Mouse (Mus musculus): ENCODE measurements around the gene Saxo1.

The Saxo1 gene

DNA sequence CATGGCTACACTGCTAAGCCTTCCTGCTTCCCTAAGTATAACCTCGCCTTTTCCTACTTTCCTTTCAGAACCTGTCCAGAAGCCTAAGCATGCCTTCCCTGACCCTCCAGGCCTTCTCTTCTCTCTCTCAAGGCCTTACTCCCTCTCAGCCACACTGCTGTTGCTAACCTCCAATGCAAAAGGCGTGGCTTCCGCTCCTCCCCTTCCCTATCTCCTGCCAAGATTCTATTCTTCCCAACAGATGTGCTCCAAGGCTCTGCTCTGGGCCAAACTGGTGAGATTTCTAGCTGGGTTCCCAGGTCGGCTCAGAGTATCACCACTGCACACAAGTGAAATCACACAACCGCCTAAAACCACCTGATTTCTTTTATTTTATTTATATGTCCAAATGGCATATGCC, 69.0 kb downstream of the Saxo1 start:
- Histone ChIP-seq H3K36me3 (ENCODE audit: control insufficient read depth, insufficient read depth, low read length, poor library complexity, severe bottlenecking) (no peaks in the 10 kb centered on the region), H3K27me3 (ENCODE audit: control insufficient read depth, insufficient read depth, low read length, poor library complexity, severe bottlenecking) (no peaks in the 10 kb centered on the region)
- no peak for DNase-seq (ENCODE audit: low read depth, low spot score)

DNA sequence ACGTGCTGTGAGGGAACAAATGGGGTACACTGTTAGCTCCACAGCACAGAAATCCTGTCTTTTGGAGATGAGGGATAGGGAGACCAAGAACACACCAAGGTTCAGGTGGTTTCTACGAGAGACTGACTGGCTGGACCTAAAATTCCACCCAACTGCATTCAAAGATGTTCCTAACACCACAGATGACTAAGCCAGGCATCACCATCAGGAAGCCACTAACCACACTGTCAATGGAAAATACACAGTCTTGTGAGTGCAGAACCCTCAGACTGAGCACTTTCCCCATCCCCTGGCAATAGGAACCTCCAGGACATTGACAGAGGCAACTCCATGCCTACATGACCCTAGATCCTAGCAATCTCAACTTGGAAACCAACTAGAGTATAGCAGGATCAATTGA, 71.2 kb downstream of the Saxo1 start:
- Histone ChIP-seq H3K36me3 (ENCODE audit: control insufficient read depth, insufficient read depth, low read length, poor library complexity, severe bottlenecking) (no peaks in the 10 kb centered on the region), H3K27me3 (ENCODE audit: control insufficient read depth, insufficient read depth, low read length, poor library complexity, severe bottlenecking) (no peaks in the 10 kb centered on the region)
- DNase-seq (ENCODE audit: low read depth, low spot score): no peak

DNA sequence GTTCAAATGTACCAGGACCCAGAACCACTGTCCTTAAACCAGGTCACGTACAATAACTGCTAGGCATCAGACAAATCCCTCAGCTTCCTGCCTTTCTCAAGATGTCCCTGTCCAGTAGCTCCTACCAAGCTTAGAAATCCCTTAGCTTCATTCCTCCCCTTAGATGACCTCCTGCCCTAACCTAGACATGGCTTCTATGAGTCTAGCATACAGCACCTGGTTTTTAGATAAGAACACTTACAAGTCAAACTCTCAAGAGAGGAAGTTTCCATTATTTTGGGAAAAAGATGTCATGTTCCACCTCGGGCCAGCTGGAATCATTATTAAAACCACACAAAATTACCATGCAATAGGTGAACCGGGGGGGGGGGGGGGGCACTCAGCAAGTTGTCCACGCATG, 71.6 kb downstream of the Saxo1 start:
- Histone ChIP-seq H3K36me3 (ENCODE audit: control insufficient read depth, insufficient read depth, low read length, poor library complexity, severe bottlenecking) (no peaks in the 10 kb centered on the region), H3K27me3 (ENCODE audit: control insufficient read depth, insufficient read depth, low read length, poor library complexity, severe bottlenecking) (no peaks in the 10 kb centered on the region)
- no peak for DNase-seq (ENCODE audit: low read depth, low spot score)

DNA sequence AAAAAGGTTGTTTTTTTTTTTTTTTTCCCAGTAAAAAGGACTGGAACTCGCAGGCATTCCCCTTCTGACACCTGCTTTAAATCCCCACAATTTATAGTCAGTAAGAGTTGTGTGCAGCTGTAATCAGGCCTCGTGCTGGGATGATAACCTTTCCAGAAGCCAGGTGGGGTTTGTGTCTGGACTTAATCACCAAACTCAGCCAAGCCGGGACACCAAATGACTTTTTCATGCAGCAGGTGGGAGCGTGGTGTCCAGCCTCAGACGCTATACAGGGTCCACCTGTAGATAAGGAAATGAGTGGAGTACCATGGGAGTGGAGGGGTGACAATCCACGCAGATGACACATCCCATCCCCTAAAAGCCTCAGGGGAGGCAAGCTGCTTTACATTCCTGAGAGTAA, 73.1 kb downstream of the Saxo1 start:
- Histone ChIP-seq H3K27me3 (ENCODE audit: control insufficient read depth, insufficient read depth, low read length, poor library complexity, severe bottlenecking) (no peaks in the 10 kb centered on the region), H3K36me3 (ENCODE audit: control insufficient read depth, insufficient read depth, low read length, poor library complexity, severe bottlenecking) (no peaks in the 10 kb centered on the region)
- DNase-seq (ENCODE audit: low read depth, low spot score): no peak

DNA sequence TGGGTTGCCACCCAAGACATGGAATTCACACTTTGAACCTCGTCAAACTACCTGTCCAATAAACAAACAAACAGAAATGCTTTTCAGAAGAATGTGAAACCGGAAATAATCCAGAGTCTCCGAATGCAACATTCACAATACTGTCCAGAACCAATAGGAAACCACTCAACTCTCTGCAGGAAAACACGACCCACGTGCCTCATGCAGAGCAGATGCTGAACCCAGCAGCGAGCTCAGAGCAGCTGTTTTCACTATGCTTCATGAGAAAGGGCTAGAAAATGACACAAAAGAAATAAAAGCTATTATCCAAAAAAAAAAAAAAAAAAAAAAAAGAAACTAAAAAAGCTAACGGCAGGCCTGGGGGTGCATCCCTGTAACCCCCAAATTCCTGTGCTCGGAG, 74.4 kb downstream of the Saxo1 start:
- Histone ChIP-seq H3K27me3 (ENCODE audit: control insufficient read depth, insufficient read depth, low read length, poor library complexity, severe bottlenecking) (no peaks in the 10 kb centered on the region), H3K36me3 (ENCODE audit: control insufficient read depth, insufficient read depth, low read length, poor library complexity, severe bottlenecking) (no peaks in the 10 kb centered on the region)
- DNase-seq (ENCODE audit: low read depth, low spot score): no peak

DNA sequence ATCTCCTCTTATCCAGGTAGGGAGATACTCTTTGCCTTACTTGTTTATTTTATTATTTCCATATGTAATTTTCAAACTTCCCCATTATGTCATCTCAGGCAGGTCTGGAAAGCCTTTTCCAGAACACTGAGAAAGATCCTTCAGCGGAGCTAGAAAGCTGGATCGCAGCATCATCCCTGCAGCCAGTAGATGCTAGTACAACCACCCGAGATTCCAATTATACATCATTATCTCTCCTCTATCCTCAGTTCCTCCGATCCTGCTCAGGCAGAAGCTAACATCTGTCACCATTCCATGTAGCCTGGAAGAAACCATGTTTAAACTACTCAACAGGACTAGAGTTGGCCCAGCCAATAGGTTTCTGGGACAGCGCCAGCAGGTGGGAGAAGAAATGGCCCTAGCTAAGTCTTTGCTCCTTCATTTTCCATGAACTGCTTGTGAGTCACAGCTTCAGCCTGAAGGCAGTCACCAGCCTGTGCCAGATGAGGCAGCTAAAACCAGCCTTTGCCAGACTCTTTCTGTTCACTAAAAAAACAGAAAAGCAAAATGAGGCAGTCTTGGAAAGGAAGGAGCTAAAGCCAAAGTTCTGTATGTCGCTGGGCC, 75.0 kb downstream of the Saxo1 start:
- no peak for DNase-seq (ENCODE audit: low read depth, low spot score)
- no peaks in the 10 kb centered on the region for H3K27me3 ChIP-seq (ENCODE audit: control insufficient read depth, insufficient read depth, low read length, poor library complexity, severe bottlenecking)
- no peaks in the 10 kb centered on the region for H3K36me3 ChIP-seq (ENCODE audit: control insufficient read depth, insufficient read depth, low read length, poor library complexity, severe bottlenecking)

DNA sequence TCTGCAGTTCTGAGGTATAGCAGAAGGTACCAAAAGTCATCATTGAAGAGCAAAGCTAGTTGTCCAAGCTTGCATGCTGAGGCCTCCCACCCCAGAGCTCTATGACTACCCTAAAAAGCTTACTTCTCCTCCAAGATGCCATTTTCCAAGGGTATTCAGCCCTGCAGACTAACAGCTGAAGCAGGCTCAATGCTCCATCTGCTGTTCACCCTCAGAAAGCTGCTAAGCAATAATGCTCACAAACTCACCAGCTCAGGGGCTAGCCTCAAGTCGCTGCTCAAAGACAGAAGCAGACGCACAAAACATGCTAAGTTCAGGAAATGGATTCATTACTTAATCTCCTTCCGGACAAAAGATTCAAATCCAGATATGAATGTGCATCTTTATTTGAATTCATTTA, 77.2 kb downstream of the Saxo1 start:
- Histone ChIP-seq H3K36me3 (ENCODE audit: control insufficient read depth, insufficient read depth, low read length, poor library complexity, severe bottlenecking) (no peaks in the 10 kb centered on the region), H3K27me3 (ENCODE audit: control insufficient read depth, insufficient read depth, low read length, poor library complexity, severe bottlenecking) (no peaks in the 10 kb centered on the region)
- DNase-seq (ENCODE audit: low read depth, low spot score): no peak

DNA sequence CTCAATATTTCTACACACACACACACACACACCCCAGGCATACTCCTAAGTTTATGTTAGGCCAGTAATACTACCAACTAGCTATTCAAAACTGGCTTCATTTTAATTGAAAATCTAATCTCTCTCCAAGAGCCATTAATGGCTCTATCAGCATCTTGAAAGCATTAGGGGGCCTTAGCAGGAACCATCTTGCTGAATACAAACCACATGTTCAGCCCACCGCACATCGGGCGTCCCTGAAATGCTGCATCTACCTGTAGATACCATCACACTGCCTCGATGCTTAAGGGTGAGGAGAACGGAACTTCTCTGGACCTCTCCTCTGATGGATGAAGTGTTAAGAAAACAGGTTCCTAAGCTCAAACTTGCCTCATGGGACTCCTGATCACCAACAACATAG, 93.3 kb downstream of the Saxo1 start:
- H3K36me3 ChIP-seq (ENCODE audit: control insufficient read depth, insufficient read depth, low read length, poor library complexity, severe bottlenecking): no peaks in the 10 kb centered on the region
- no peak for DNase-seq (ENCODE audit: low read depth, low spot score)
- no peaks in the 10 kb centered on the region; the same call in 1 of the 2 replicates for H3K27me3 ChIP-seq (ENCODE audit: control insufficient read depth, insufficient read depth, low read length, poor library complexity, severe bottlenecking)

DNA sequence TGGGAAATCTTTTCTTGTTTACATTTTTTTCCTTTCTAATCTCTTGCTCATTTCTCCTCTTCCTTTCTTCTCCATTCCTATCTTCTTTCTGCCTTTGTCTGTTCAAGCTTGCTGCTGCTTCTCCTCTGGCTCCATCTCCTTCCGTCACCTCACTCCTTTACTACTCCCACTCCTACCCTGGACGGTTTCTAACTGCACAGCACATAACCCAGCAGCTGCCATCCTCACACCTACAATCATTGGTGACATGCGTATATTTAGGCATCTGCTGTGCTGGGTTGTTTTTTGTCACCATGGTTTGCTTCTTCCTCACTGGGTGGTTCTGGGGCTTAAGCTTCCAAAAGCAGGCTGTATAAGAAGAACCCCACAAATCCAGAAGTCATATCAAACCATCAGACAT, 107.7 kb downstream of the Saxo1 start:
- Histone ChIP-seq H3K27me3 (ENCODE audit: control insufficient read depth, insufficient read depth, low read length, poor library complexity, severe bottlenecking) (no peaks in the 10 kb centered on the region), H3K36me3 (ENCODE audit: control insufficient read depth, insufficient read depth, low read length, poor library complexity, severe bottlenecking) (no peaks in the 10 kb centered on the region)
- no peak for DNase-seq (ENCODE audit: low read depth, low spot score)

DNA sequence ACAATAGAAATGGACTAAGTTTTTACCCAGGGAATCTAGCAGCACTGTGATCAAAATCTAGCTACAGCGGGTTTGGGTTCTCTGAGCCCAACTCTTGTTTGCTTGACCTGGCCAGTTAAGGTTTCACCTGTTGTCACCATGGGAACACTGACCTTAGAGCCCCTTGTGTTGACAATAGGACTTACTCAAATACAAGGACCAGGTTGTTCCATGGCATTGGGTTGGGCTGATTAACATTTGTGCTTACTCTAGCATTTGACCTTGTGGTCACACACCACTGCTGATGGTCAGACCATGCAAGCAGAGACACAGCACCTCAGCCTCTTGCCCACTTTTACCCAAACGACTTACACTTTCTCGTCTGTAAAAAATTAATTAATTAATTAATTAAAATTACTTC, 121.8 kb downstream of the Saxo1 start:
- DNase-seq (ENCODE audit: low read depth, low spot score): no peak
- Histone ChIP-seq H3K36me3 (ENCODE audit: control insufficient read depth, insufficient read depth, low read length, poor library complexity, severe bottlenecking) (no peaks in the 10 kb centered on the region), H3K27me3 (ENCODE audit: control insufficient read depth, insufficient read depth, low read length, poor library complexity, severe bottlenecking) (no peaks in the 10 kb centered on the region)

DNA sequence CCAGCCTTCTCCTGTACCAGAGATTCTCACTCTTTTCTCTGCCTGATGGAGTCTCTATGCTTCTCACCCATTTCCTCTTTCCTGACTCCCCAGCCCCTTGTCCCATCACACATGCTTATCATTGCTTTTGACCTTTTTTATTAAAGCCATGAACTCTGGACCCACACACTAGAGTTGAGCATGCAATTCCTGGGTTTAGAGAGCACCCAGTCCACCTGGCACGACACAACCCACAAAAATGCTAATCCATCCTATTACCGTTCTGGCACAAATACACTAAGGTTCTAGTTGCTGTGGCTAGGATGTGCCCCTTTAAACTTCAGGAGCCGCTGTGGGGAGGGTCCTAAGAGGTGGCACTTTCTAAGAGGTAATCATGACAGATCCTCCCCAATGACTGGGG, 122.5 kb downstream of the Saxo1 start:
- Histone ChIP-seq H3K27me3 (ENCODE audit: control insufficient read depth, insufficient read depth, low read length, poor library complexity, severe bottlenecking) (no peaks in the 10 kb centered on the region), H3K36me3 (ENCODE audit: control insufficient read depth, insufficient read depth, low read length, poor library complexity, severe bottlenecking) (no peaks in the 10 kb centered on the region)
- no peak for DNase-seq (ENCODE audit: low read depth, low spot score)

DNA sequence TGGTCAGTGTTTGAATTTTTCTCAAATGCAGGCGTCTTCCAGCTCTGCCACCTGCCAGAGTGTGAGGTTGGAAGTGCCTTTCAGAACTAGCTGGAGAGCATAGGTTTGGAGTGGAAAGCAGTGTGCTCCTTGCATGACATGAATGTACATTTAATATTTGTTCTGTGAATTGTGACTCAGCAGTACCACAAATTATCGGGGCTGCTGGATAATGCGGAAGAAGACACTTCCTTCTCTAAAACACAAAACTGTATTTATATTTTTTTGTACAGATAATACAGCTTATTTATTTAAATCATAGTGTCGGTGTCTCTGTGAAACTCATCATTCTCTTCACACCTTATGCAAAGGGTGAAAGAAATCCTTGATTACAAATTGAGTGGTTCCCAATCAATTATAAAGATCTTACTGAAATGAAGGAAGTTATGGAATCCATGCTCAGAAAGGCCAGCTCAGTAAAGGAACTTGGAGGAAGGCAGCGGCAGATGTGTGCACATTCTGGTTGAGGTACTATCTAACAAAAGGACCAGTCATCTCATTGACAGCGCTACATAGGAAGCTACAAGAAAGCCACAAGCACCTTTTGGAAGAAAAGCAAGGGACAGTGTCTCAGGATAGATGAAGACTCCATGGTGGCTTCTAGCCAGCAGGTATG, 129.9 kb downstream of the Saxo1 start:
- H3K36me3 ChIP-seq (ENCODE audit: control insufficient read depth, insufficient read depth, low read length, poor library complexity, severe bottlenecking): no peaks in the 10 kb centered on the region
- no peak for DNase-seq (ENCODE audit: low read depth, low spot score)
- H3K27me3 ChIP-seq (ENCODE audit: control insufficient read depth, insufficient read depth, low read length, poor library complexity, severe bottlenecking): no peaks in the 10 kb centered on the region

DNA sequence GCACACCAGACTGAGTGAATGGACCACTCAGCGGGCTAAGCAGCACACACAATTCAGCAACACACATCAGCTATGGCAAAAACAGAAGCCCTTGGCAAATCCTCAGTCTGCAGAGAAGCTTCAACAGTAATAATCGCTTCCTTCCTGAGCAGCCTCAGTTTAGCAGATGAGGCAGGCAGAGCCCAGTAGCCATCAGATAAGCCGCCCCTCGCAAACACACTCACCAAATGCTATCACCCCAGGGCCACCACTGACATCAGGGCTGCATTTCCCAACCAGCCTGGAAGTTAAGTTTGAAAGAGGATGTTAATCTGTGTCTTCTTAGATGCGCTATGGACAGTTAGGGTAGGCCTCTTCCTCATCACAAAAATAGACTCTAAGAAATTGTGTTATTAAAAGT, 130.8 kb downstream of the Saxo1 start:
- no peaks in the 10 kb centered on the region for H3K36me3 ChIP-seq (ENCODE audit: control insufficient read depth, insufficient read depth, low read length, poor library complexity, severe bottlenecking)
- no peaks in the 10 kb centered on the region for H3K27me3 ChIP-seq (ENCODE audit: control insufficient read depth, insufficient read depth, low read length, poor library complexity, severe bottlenecking)
- no peak for DNase-seq (ENCODE audit: low read depth, low spot score)

DNA sequence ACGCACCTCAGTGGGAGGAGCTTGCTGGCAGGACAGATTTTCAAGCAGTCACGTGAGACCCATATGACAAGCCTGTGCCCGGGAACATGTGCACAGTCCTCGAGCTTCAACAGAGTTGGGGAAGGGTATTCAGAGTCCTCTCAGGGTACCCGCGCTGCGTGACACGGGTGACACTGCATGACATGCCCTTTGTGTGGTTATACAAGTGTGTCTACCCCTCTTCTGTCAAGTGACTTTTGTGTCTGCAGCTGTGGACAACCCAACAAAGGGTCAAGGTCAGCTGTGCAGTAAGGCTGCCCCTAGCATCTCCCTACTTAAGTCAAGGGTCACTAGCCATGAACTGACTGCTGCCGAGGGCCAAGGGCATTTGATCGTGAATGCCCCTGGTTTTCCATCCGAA, 131.6 kb downstream of the Saxo1 start:
- DNase-seq (ENCODE audit: low read depth, low spot score): no peak
- no peaks in the 10 kb centered on the region for H3K27me3 ChIP-seq (ENCODE audit: control insufficient read depth, insufficient read depth, low read length, poor library complexity, severe bottlenecking)
- H3K36me3 ChIP-seq (ENCODE audit: control insufficient read depth, insufficient read depth, low read length, poor library complexity, severe bottlenecking): no peaks in the 10 kb centered on the region

DNA sequence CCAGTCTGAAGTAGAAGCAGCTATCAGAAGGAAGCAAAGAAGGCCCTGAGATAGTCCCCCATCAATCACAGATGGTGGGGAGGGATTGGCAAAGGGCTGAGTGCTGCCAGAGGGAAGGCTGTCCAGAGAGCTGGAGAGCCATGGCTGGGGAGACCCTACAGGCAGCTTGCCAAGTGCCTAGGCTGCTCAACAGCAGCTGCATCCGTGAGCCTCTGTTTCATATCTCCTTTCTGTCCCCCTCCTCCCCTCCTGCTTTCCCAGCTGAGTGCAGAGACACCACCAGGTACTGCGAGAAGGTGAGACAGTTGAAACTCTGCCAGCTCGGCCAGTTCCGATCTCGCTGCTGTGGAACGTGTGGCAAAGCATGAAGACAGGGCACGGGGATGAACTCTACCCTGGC, 132.5 kb downstream of the Saxo1 start:
- no peaks in the 10 kb centered on the region for H3K27me3 ChIP-seq (ENCODE audit: control insufficient read depth, insufficient read depth, low read length, poor library complexity, severe bottlenecking)
- no peak for DNase-seq (ENCODE audit: low read depth, low spot score)
- no peaks in the 10 kb centered on the region for H3K36me3 ChIP-seq (ENCODE audit: control insufficient read depth, insufficient read depth, low read length, poor library complexity, severe bottlenecking)

DNA sequence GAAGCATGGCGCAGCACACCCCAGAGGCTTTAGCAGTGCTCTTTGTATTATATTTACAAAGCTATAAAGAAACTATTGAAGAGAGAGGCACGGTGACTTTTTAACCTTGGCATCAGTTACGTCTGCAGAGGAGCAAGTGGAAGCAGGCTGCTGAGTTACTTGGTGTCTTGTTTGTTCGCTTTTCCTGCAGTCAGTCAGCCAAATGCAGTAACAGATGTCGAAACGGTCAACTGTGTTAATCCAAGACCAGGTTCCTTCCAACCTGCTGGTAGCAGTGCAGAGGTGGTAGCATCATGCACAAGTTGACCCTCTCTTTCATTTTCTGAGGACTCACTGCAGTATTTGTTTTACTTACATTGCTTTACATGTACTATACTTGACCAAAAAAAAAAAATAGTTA, 135.5 kb downstream of the Saxo1 start:
- DNase-seq (ENCODE audit: low read depth, low spot score): no peak
- Histone ChIP-seq H3K36me3 (ENCODE audit: control insufficient read depth, insufficient read depth, low read length, poor library complexity, severe bottlenecking) (no peaks in the 10 kb centered on the region), H3K27me3 (ENCODE audit: control insufficient read depth, insufficient read depth, low read length, poor library complexity, severe bottlenecking) (no peaks in the 10 kb centered on the region)

Measured in splenic B cell, adult 2 months (primary cell).